Mouse (Mus musculus): ENCODE measurements at regions not wholly inside any gene's neighbourhood (a gene's known extent, or its start where the extent isn't known, plus 50 kb on each side); places are given as distances from the start of the nearest gene placed in this dataset.
A peak's percentile ranks its signal among the peaks of the same experiment; 100 is the strongest.

DNA sequence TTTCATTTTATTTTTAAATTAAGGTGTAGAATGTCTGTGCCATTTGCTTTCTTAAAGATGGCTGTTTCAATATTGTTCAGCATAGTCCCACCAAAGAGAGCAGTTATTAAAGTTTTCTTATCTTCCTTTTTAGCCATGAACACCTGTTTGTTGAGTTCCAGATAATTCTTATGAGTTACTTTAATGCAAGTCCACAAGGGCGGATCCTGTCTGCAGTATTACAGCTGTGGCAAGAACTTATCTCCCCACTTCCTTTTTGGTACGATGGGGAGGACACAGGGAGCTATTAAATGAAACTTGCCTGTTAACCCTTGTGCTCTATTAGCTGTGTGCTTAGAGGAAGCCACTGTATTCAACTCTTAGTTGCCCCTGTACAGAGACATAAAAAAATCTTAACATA, 1350.9 kb downstream of the Cdh8 start:
- TF ChIP-seq CTCF (IDR thresholded peaks at IDR 0.05; ENCODE audit: low read depth) (no peak), EP300 (IDR thresholded peaks at IDR 0.05; ENCODE audit: low read depth) (peak; percentile 66)
